Comparison of ENCODE assay signal across 15 mouse cellular contexts in the genomic region with DNA sequence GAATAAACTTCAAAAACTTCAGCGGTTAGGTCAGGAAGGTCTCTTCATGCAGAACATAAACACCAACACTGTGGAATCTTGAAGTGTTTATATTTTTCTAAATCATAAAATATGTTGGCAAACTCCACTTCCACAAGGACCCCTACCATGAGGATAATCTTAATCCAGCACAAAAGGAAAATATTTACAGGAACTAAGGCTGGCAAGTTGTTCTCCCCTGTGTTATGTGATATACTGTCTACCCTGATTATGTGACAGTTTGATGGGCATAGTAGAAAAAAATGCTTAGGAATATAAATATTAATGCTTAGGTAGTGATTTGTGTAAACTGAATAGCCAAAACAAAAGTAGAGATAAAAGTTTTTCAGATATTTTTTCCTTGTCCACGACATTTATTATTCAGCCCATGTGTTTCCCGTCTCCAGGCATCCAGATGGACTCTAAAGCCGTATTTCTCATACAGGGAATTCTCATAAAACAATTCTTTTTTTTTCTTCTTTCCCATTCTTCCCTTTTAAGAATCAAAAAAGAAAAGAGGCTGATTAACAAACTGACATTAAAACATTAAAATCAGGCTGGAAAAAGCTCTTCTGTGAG.
"Had no signal": no experiment of that assay in that cellular context is flagged by ENCODE, and none has a peak within 500 bp of the region (broad histone marks: within the 10 kb centered on the region; RNA-seq: fewer than 3 reads in every experiment).

No protein-coding gene starts in this region.

- H3K4me2 ChIP-seq: hindbrain, embryonic 15.5 days; limb, embryonic 12.5 days; midbrain, embryonic 12.5 days; neural tube, embryonic 13.5 days had no signal

- H3K4me1 ChIP-seq: hindbrain, embryonic 15.5 days; limb, embryonic 12.5 days; midbrain, embryonic 12.5 days; neural tube, embryonic 13.5 days had no signal

- H3K36me3 ChIP-seq: hindbrain, embryonic 15.5 days; limb, embryonic 12.5 days; midbrain, embryonic 12.5 days; neural tube, embryonic 13.5 days had no signal

- H3K9ac ChIP-seq: hindbrain, embryonic 15.5 days; limb, embryonic 12.5 days; liver, embryonic 14.5 days; midbrain, embryonic 12.5 days; neural tube, embryonic 13.5 days had no signal

- ATAC-seq: intestine, embryonic 16.5 days; midbrain, embryonic 16.5 days had no signal

- DNase-seq: layer of hippocampus, adult 9-11 months; layer of hippocampus, postnatal 36 days; lung, adult 2 months; retina, postnatal 1 day; right cerebral cortex, postnatal 4 days; spleen, adult 18-20 months; thymus, adult 18-20 months; thymus, postnatal 14 days had no signal

- H3K9me3 ChIP-seq: hindbrain, embryonic 15.5 days; limb, embryonic 12.5 days; midbrain, embryonic 12.5 days; neural tube, embryonic 13.5 days had no signal

- H3K27ac ChIP-seq: hindbrain, embryonic 15.5 days; limb, embryonic 12.5 days; liver, embryonic 14.5 days; midbrain, embryonic 12.5 days; neural tube, embryonic 13.5 days had no signal

- H3K27me3 ChIP-seq: hindbrain, embryonic 15.5 days; limb, embryonic 12.5 days; midbrain, embryonic 12.5 days; neural tube, embryonic 13.5 days had no signal

- H3K4me3 ChIP-seq: hindbrain, embryonic 15.5 days; limb, embryonic 12.5 days; midbrain, embryonic 12.5 days; neural tube, embryonic 13.5 days had no signal
